Mouse (Mus musculus) heart, postnatal 0 days (tissue): ENCODE results near the gene Ndufs4.

ENCODE experiments used
- CTCF ChIP-seq: IDR thresholded peaks from 2 replicates; pipeline ENCODE4 v1.5.1; 2016; ENCODE audit warnings: antibody characterized with exemption, control low read depth, low read depth
- EP300 ChIP-seq: IDR thresholded peaks from 2 replicates; pipeline ENCODE4 v1.6.1; 2016; ENCODE audit warnings: antibody characterized with exemption, low read depth

GRCm38 (mm10) chr13:114319835-114320389, 68.1 kb downstream of the Ndufs4 start:
- no peak for TF ChIP-seq EP300
- no peak for TF ChIP-seq CTCF
